Mouse (Mus musculus) adrenal gland, adult 18-20 months (tissue): Measurements from ENCODE around the gene Pacsin2. TPM values are rescaled to one million over a fixed set of nuclear protein-coding genes. Genes with fewer than 3 reads are reported as not detected.
"Not testable (repeated sequence)": the region's sequence is repeated elsewhere in the genome, so short reads cannot be mapped to it uniquely, and the experiment has no call there.

ENCODE experiments used
- DNase-seq, 2 experiments: peaks; one replicate each; pipeline ENCODE4 v3.0.0; 2021 to 2022; ENCODE audit warnings: low spot score in 2 of 2
- total RNA-seq, 2 experiments: library from RNA; stranded (reverse); gene quantifications; 1 replicate in 1 of 2; 2 replicates in 1 of 2; pipeline ENCODE4 v1.2.3; 2021

Gene Pacsin2
- total RNA-seq, 2 experiments from 2014 or later: 88.9 to 94.8 TPM

DNA sequence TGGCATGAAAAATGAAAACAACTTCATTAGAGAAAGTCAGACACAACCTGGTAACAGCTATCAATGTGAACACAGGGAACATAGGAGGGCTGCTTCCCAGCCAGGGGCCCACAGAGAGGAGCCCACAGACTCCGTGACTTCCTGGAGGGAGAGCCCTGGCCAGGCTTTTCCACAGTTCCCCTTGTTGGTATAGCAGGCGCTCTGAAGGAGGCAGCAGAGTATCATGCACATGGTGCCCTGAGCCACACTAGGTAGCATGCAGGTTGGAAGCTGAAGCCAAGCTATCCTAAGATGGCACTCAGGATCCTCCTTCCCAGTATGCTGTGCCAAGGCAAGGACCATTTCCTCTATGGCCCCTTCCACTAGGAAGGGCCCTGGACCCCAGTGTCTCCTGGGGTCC lies 80.8 kb downstream of the Pacsin2 start:
- DNase-seq: no peak

DNA sequence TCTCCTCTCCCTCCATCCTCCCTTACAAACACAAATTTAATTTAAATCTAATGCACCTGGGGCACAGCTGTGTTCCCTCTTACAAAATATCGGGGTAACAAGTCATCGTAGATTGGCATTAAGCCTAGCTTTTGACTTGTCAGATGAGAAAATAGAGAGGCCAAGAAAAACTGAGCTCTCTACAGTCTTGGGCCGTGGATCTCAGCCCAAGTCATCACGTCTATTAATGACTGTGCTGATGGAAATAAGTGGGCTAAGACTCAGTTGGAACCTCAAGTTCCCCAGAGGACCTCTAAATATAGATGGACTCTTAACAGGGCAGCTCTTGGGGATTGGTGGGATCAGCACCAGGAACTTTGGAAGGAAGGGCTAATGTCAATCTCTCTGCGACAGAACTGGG lies 81.3 kb downstream of the Pacsin2 start:
- no peak for DNase-seq

DNA sequence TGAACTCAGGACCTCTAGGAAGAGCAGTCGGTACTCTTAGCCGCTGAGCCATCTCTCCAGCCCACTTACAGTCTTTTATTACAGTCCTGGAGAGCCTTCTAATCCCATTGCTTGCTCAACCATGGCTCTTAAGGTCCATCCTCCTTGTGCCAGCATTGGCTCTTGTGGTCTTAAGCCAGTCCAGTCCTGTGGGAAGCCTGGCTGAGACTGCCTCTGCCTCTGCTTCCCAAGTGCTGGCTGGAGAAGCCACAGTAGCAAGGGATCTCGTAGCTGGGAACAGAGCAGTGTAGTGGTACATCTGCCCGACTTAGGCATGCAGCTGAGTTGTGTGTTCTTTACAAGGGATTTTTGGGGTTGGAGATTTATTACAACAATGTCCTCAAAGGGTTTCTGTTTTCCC lies 81.9 kb downstream of the Pacsin2 start:
- no peak for DNase-seq

DNA sequence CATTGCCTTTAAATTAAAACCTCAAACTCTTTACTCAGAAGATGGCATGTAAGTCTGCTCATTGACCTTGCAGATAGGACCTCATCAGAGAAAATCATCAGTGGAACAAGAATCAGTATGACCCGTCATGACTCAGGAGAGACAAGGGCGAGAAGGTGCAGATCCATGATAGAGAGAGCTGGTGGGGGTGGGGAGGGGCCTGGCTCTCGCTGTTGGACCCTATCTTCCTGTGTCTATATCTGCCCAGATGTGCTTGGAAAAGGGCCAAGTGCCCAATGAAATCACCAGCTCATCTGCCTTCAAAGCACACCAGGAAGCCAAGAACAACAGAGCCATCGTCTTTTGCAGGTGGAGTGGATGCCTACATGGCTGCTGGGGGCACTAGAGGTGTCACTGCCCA lies 87.3 kb downstream of the Pacsin2 start:
- DNase-seq: no peak

DNA sequence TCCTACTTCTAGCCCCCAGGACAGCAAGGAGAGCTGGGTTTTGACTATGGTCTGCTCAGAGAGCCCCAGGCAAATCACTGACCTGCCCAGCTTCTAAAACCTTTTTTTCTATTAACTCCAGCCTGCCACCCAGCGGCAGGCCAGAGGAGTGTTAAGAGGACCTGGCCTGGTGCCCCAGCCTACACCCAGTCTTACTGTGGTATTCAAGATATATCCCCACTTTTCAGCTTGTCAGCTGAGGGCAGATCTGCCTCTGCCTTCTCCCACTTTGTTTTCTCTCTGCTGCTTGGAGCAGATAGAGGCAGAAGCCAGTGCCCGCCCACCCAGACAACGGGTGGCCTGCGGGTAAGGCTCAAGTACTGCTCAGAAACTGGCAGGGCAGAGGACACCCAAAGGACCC lies 89.3 kb downstream of the Pacsin2 start:
- DNase-seq: peak; percentile 53 to 64

DNA sequence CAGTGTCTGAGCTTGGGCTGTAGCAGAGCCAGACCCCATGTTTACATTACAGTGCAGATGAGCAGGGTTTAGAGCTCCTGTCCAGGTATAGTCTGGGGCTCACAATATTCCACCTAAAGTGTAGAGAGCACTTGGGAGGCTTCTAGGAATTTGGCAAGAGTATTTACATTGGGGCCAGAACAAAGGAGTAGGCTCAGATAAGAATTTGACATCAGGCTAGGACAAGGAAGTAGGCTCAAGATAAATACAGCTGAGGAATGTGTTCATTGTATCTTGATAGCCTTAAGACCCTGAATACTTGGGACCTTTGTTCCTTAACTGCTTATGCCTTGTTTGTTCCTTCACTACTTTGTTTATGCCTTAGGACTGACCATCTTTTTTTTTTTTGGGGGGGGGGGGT lies 90.3 kb downstream of the Pacsin2 start:
- DNase-seq: no peak

DNA sequence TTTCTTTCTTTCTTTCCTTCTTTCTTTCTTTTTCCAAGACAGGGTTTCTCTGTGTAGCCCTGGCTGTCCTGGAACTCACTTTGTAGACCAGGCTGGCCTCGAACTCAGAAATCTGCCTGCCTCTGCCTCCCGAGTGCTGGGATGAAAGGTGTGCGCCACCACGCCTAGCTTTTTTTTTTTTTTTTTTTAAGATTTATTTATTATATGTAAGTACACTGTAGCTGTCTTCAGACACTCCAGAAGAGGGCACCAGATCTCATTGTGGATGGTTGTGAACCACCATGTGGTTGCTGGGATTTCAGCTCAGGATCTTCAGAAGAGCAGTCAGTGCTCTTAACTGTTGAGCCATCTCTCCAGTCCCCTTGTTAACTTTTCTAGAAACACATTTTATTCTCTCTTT lies 95.7 kb downstream of the Pacsin2 start:
- not testable (repeated sequence) for DNase-seq

DNA sequence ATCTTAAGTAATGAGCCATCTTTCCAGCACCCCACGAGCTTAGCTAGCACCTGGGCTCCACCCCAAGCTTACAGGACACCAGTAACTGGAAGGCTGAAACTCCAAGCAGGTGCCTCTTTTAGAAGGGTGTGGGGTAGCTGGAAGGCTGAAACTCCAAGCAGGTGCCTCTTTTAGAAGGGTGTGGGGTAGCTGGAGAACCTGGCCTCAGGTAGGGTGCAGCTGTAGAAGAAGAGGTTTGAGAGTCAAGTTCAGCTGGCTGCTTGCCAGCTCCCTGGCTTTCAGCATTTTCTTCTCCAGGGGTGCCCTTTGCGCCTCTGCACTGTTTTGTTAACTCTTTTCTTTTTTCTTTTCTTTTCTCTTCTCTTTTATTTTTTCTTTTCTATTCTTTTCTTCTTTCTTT lies 96.1 kb downstream of the Pacsin2 start:
- no peak for DNase-seq

DNA sequence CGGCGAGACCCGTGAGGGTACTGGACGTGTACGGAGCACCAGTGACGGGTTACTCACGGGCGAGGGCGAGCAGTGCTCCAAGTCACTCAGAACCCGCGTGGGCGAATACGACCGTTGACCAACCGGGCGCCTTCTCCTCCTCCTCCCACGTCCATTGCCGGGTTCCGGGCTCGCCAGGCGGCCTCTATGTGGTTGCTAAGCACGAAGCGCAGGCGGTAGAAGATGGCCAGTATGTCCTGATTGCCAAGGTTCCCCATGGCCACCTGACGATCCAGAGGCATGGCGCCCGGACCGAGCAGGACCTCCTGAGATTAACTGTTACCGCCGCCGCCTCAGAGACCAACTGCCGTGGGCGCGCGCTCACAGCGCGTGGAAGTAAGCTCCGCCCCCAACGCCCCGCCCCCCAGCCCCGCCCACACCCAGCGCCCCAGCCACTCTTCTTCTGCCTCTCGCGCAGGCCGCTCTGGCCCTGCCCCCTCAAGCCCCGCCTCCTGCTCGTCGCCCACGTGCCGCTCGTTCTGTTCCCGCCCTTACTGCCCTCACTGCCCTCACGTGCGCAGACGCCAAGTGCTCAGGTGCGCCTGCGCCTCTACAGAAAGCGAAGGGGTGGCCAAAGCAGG lies 97.4 kb downstream of the Pacsin2 start:
- peak; percentile 65 to 66 for DNase-seq

DNA sequence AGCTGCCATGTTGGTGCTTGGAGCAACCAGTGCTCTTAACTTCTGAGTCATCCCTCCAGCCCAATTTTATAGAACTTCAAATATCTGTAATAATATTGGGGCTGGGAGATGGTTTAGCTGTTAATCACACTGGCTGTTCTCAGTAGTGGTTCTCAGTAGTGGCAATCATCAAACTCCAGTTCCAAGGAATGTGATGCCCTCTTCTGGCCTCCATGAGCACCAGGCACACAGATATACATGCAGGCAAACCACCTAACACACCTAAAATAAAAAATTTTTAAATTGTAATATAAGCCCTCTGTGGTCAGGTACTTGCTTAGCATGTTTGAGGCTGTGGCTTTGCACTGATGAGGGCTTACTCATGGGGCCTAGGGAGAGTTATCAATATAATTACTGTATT lies 98.7 kb downstream of the Pacsin2 start:
- no peak for DNase-seq

DNA sequence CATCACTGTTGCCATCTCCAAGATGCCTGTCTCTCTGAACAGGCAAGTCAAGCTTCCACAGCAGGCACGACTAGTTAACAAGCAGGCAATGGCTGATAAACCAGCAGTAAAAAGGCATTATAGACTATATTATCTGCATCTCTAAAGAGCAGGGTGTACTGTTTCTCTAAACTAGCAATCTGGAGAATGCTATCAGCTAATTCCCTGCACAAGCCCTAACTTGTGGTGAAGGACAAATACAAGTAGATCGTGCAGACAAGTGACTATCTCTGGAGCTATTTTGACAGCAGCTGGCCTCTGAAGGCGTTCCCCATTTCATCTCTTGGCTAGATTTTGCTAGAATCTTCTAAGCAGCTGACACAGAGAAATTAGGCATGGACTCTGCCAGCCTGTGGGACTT lies 100.2 kb downstream of the Pacsin2 start:
- DNase-seq: no peak

DNA sequence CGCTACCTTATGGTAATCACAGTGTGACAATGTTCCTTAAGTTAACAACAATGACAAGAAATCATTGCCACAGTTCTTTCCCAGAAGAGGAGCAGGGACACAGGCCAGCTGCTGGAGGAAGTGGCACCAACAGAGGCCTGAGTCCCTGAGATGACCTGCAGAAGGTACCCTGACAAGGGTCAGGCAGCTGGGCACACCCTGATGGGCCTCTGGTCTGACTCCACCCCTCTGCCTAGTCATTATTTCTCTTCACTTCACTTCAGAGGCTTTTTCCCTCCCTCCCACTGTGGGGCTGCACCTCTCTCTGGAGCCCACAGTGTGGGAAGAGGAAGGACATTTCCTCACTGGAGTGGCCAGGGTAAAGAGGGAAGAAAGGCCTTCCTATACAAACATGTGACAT lies 101.6 kb downstream of the Pacsin2 start:
- not testable (repeated sequence) for DNase-seq

DNA sequence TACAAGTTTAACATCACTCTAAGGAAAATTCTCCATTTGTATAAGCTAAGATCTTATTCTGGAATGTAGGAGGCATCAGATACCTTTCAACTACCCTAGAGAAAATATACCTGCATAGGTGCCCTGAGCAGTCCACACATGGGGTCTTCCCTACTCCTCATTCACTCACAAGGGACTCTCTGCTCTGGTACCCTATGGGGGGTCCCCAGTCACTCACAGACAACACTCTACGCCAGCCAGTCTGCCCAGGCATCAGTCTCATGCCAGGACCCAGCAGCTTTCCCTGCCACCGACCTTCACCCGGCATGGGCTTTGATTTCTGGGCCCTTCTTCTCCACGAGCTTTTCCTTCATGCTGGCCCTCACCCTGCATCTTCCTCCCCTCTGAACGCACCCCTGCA lies 103.5 kb downstream of the Pacsin2 start:
- not testable (repeated sequence) for DNase-seq

DNA sequence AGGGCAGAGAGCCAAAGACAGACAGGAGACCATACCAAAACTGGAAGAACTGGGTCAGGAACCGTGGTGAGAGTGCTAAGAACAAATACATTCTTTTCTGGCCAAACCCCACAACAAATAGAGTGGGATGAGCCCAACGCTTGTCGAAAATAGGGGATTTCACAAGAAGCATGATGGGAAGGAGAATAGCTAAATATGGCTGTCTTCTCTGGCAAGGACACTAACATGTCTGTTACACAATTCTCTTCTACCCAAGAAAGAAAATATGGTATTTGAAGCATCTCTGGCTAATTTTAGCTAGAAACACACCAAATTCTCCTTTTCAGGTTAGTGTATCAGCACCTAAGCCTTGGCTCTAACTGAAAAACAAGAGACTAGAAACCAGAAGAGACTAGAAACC lies 104.3 kb downstream of the Pacsin2 start:
- DNase-seq: no peak

DNA sequence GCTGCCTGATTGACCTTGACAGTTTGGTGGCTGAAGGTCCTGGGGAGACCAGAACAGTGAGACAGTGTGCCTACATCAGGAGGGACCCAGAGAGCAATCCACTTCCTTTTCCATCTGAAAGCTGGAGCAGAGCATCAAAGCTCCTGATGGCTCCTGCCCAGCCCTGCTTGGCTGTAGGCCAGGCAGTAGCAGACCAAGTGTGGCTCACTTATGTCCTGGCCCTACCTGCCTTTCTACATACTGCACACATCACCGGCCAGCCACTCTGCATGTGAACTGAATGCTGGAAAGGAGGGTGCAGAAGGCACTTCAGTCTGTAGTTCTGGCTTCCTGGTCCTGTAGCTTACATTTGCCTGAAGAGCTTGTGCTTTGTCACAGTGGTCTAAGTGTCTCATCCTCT lies 105.9 kb downstream of the Pacsin2 start:
- DNase-seq: no peak

DNA sequence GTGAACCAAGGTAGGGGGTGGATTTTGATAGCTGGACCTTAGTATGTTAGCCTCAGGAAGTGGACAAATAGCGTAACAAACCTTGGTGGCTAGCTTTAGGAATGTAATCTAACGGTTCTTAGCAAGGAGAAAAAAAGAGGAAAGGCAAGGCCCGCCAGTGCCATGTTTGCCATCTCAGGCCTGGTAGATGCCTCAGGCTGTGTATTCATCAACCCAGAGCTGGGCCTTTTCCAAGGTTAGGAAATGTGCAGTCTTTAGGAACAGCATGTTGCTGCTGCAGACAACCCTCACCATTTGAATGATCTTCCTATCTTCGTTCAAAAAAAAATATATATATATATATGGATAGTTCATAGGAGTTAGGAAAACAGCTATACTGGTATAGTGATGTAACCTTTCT lies 112.9 kb downstream of the Pacsin2 start:
- DNase-seq: no peak

DNA sequence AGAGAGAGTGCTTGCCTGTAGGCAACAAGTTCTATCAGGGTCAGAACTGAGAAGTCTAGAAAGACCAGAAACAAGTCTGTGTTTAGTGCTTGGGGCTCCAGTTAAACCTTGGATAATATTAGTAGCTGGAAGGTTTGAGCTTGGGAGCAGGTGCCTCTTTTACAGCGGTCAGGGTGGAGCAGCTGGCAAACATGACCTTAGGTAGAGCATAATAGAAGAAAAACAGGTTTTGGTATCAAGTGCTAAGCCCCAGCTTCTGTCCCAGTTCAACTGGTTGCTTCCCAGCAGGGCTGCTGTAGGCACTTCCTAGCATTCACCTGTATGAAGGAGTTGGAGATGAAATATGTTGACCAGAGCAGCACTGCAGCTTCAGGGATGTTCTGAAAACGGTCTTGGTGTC lies 113.5 kb downstream of the Pacsin2 start:
- DNase-seq: no peak

DNA sequence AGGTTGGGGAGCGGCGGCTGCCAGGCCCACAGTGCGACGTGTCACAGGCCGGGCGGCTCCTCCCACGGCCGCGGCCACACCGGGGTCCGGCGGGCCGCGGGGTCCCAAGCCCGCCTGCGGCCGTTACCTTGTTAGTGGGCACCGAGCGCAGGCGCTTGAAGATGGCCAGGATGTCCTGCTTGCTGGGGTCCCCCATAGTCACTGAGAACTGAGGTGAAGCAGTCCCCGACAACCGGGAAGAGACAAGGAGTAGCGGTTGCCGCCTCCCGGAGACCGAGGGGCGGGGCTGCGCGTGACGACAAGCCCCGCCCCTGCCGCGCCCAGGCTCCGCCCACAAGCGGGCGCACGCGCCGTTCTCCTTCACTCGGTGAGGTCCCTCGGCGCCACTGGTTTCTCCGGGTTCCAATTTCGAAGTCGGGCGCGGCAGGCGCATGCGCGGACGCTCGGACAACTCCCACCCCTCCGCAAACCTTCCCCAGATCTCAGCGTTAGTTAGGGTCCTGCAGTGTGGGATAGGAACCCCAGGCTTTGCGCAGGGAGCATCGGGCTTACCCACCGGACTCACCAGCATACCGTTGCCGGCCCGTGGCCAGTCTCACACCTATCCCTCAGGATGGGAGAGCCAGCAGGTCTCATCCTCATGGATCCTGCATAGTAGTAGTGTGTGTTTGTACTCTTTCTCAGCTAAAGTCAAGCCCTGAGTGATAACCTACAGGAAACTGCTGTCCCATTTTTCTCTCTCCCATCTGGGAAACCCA lies 114.3 kb downstream of the Pacsin2 start, which contains the start of gene Arfgap3:
TSS of gene Arfgap3 (minus strand) at position 294 of the 758 bp plus-strand sequence.
- DNase-seq: peak; percentile 97

DNA sequence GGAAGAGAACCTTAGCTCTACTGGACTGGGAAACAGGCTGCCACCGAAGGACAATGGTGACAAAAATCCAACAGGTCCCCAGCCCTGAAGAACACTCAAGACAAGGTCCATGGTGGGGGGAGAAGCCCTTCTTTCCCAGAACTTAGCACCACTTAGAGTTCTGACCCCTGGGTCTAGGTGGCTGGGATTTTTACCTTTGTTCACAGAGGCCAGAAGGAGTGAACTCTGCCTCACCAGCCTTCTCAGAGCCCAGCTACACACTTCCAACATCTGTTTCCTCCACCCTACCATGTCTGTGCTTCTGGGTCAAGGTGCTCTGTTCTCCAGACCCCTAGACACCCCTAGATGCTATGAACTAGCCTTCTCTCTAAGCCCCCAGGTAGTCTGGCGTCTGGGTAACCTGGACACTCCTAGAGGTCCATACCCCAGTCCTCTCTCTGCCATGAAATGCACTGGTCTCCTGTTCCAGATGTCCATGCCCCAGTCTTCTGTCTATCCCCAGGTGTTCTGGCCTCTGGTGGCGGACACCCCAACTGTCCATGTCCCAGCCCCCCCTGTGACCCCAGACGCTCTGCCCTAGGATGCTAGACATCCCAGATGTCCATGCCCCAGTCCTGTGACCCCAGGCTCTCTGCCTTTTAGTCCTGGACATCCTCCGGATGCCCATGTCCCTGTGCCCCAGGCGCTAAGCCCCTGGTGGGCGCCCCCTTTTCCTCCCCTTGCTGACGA lies 115.0 kb downstream of the Pacsin2 start:
- no peak for DNase-seq

DNA sequence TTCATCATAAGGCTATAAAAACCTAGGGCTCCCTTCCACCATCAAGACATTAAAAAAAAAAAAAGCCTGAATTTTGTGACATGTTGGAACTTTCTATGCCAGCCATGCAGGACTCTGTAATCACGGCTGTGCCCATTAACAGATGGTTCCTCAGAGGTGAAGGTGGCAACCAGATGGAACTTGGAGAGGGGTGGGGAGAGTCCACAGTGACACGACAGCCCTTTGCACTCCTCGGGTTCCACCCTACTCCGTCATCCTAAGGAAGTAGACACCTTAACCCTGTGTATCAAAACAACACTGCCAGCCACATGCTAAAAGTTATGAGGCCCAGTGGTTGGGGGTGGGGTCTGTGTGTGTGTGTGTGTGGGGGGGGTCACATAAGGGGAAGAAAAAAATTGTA lies 115.7 kb downstream of the Pacsin2 start:
- DNase-seq: no peak

DNA sequence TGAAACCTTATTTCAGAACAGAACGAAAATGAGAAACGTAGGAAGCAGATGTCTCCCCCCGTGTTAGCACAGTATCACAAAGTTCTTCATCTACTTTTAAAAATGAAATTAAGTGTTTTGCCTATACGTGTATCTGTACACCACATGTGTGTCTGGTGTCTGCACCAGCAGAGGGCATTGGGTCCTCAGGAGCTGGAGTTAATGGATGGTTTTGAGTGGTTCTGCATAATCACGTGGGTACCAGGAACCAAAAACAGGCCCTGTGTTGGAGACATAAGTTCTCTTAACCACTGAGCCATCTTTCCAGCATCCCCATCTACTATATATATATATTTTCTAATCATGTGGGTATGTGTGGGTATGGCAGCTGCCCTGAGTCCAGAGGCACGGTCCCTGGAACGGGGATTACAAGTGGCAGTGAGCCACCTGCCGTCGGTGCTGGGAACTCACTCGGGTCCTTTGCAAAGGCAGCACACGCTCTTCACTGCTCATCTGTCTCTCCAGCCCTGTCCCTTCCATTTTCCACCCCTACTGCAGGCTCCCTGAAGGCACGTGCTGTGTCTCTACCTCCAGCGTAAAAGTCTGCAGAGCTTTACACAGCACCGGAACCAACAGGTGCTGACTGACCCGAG lies 118.4 kb downstream of the Pacsin2 start:
- no peak for DNase-seq

DNA sequence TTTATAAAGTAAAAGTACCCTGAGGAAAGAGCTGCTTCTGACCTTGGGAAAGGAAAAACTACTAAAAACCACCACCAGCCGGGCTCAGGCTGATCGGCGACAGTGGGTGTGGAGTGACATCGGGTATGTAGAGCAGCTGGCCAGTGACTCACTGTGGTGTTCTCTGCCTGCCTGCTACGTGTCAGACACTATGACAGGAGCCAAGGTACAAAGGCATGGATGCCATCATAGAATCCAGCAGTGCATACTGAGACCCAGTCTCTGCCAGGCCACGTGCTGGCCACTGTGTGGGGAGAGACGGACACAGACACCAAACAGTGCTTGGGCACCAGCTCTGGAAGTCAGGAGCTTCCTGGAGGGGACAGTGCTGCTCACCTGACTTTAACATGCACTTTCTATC lies 119.5 kb downstream of the Pacsin2 start:
- peak in 1 of 2 experiments; percentile 30 for DNase-seq
